Mouse (Mus musculus) cortical plate, adult 2 months (tissue): ENCODE results near the gene Lamtor1.

ENCODE experiments used
- CTCF ChIP-seq: fragments of 200-500 bp; IDR thresholded peaks from 2 replicates; pipeline ENCODE4 v1.5.1; 2011; ENCODE audit warnings: mild to moderate bottlenecking, control low read depth, low read length; ENCODE audit not compliant: insufficient read depth; ENCODE audit errors: extremely low read depth
- POLR2A ChIP-seq: fragments of 200-500 bp; IDR thresholded peaks from 2 replicates; pipeline ENCODE4 v1.6.1; 2011; ENCODE audit warnings: mild to moderate bottlenecking, low read length, control low read depth; ENCODE audit not compliant: insufficient read depth; ENCODE audit errors: extremely low read depth

DNA sequence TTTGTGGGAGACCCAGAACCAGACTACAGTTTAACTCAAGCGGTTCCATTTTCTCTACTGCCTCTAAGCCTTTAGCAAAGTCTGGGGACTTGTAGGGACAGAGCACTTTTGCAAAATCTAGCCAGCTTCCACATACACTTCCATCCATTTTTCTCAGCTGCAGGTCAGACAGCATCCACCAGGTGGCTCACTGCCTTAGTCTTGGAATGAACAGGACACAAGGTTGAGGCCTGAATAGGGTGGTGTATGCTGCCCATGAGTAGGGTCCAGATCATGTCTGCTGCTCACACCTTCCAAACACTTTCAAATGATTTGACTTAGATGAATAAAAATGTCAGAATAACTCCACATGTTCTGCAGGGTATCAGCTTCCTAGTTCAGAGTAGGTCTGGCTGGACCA lies 12.4 kb downstream of the Lamtor1 start:
- TF ChIP-seq POLR2A (no peak), CTCF (peak; percentile 90)
